Mouse (Mus musculus) cerebellum, adult 9-11 months (tissue): ENCODE data around the gene Ptprm.
A peak's percentile ranks its signal among the peaks of the same experiment; 100 is the strongest.

Source experiments
- DNase-seq: peaks from one replicate; pipeline ENCODE4 v3.0.0; 2022

Gene Ptprm

GRCm38 (mm10) chr17:66960986-66961385 lies 393.3 kb downstream of the Ptprm start:
- no peak for DNase-seq

GRCm38 (mm10) chr17:66960557-66960956 lies 393.7 kb downstream of the Ptprm start:
- DNase-seq = no peak

- no peak for DNase-seq
These were observed 394.4 kb downstream of the Ptprm start for GRCm38 (mm10) chr17:66959815-66960214.

GRCm38 (mm10) chr17:66958766-66959165 lies 395.5 kb downstream of the Ptprm start:
- DNase-seq = no peak

GRCm38 (mm10) chr17:66944498-66944897 lies 409.8 kb downstream of the Ptprm start:
- peak; percentile 56 for DNase-seq

GRCm38 (mm10) chr17:66943539-66943938 lies 410.7 kb downstream of the Ptprm start:
- no peak for DNase-seq

GRCm38 (mm10) chr17:66925611-66926010 lies 428.6 kb downstream of the Ptprm start:
- no peak for DNase-seq

GRCm38 (mm10) chr17:66914696-66915095 lies 439.6 kb downstream of the Ptprm start:
- no peak for DNase-seq

GRCm38 (mm10) chr17:66912533-66912932 lies 441.7 kb downstream of the Ptprm start:
- no peak for DNase-seq

- DNase-seq = no peak
These were observed 442.1 kb downstream of the Ptprm start for GRCm38 (mm10) chr17:66912120-66912519.

- peak; percentile 88 for DNase-seq
These were observed 444.4 kb downstream of the Ptprm start for GRCm38 (mm10) chr17:66909901-66910300.

GRCm38 (mm10) chr17:66908921-66909320 lies 445.3 kb downstream of the Ptprm start:
- DNase-seq = peak; percentile 22

GRCm38 (mm10) chr17:66894181-66894580 lies 460.1 kb downstream of the Ptprm start:
- no peak for DNase-seq

- no peak for DNase-seq
These were observed 462.3 kb downstream of the Ptprm start for GRCm38 (mm10) chr17:66891916-66892315.

- no peak for DNase-seq
These were observed 463.0 kb downstream of the Ptprm start for GRCm38 (mm10) chr17:66891067-66891862.

GRCm38 (mm10) chr17:66882304-66882703 lies 472.0 kb downstream of the Ptprm start:
- no peak for DNase-seq

- DNase-seq = no peak
These were observed 473.1 kb downstream of the Ptprm start for GRCm38 (mm10) chr17:66880969-66881701.

GRCm38 (mm10) chr17:66879151-66879550 lies 475.1 kb downstream of the Ptprm start:
- no peak for DNase-seq

GRCm38 (mm10) chr17:66877582-66877981 lies 476.7 kb downstream of the Ptprm start:
- no peak for DNase-seq

GRCm38 (mm10) chr17:66874810-66875209 lies 479.4 kb downstream of the Ptprm start:
- no peak for DNase-seq

- DNase-seq = no peak
These were observed 482.9 kb downstream of the Ptprm start for GRCm38 (mm10) chr17:66871396-66871795.

GRCm38 (mm10) chr17:66869581-66870002 lies 484.7 kb downstream of the Ptprm start:
- DNase-seq = no peak

- no peak for DNase-seq
These were observed 489.8 kb downstream of the Ptprm start for GRCm38 (mm10) chr17:66864441-66864840.

GRCm38 (mm10) chr17:66861557-66861956 lies 492.7 kb downstream of the Ptprm start:
- no peak for DNase-seq
